Mouse (Mus musculus): ENCODE measurements at regions not wholly inside any gene's neighbourhood (a gene's known extent, or its start where the extent isn't known, plus 50 kb on each side); places are given as distances from the start of the nearest gene placed in this dataset.

DNA sequence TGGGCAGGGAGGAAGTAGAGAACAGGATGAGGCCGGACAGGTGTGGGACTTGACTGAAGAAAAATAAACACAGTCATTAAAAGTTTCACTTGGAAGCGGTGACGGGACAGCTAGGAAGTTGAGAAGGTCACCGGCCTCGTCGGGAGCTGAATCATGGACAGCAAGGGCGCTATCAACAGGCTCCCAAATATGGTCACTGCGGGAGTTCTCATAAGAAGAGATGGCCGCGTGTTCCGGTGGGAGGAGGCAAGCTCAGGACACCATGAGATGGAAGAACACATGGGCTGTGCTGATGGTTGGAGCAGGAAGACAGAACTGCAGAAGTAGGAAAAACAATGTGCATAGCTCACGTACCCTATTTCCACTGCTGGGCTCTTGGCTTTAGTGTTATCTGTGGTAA, 68.9 kb upstream of the Vldlr start:
- Histone ChIP-seq H3K36me3 (no peaks in the 10 kb centered on the region), H3K9me3 (no peaks in the 10 kb centered on the region), H3K27me3 (0 out of 2 replicates have a peak, but pooled peaks cover 7% of the 10 kb centered on the region), H3K4me3 (replicated peaks) (no peak overlapping the region), H3K9ac (replicated peaks) (no peak overlapping the region), H3K4me1 (replicated peaks) (peaks cover 18% of the 10 kb centered on the region), H3K4me2 (replicated peaks) (no peak overlapping the region), H3K27ac (no peak overlapping the region)
- no peak for ATAC-seq
- WGBS: 88% methylated on average over 12 of the region's 12 CpGs

DNA sequence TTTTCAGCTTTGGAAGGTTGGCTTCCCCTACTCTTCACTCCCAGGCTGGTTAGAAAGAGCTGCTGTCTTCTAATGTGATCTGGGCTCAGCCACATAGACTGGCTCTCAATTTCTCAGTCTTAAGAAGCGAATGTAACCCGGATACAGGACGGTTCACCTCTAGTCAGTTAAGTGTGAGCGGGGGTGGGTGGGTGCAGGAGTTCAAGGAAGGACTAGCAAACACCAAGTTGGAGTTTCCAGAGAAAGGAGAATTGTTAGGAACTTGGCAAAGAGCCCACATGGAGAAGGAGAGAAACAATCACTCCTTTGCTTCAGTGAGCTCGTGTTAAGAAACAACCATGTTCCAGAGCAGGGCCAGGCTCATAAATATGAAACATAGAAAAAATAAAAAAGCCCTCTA, 68.0 kb upstream of the Vldlr start:
- H3K4me2 ChIP-seq (replicated peaks): no peak overlapping the region
- ATAC-seq: no peak
- WGBS: 69% methylated on average over 5 of the region's 5 CpGs
- no peak overlapping the region for H3K27ac ChIP-seq
- H3K9me3 ChIP-seq: no peaks in the 10 kb centered on the region
- peaks cover 16% of the 10 kb centered on the region for H3K4me1 ChIP-seq (replicated peaks)
- H3K9ac ChIP-seq (replicated peaks): no peak overlapping the region
- no peaks in the 10 kb centered on the region for H3K27me3 ChIP-seq
- H3K36me3 ChIP-seq: no peaks in the 10 kb centered on the region
- H3K4me3 ChIP-seq (replicated peaks): no peak overlapping the region

DNA sequence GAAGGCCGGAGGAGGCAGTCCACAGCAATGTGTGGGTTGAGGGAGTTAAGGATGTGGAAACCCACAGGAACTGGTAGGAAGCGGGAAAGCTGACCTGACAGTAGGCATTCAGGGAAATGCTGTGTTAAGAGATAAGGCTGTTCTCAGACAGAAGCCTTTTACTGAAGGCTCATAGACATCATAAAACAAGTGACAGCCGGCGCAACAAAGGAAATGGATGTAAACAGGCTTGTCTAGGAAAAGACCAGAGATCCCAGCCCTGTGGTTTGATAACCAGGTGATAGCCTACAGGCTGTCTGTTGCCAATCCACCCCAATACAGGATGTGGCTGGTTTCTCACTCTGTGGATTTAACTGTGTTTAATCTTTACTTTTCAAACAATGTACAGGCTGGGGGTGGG, 66.7 kb upstream of the Vldlr start:
- Histone ChIP-seq H3K4me3 (replicated peaks) (no peak overlapping the region), H3K4me2 (replicated peaks) (no peak overlapping the region), H3K9ac (replicated peaks) (no peak overlapping the region), H3K4me1 (replicated peaks) (peaks cover 4% of the 10 kb centered on the region; the same call in 1 of the 2 replicates), H3K9me3 (no peaks in the 10 kb centered on the region), H3K27me3 (no peaks in the 10 kb centered on the region), H3K27ac (no peak overlapping the region), H3K36me3 (no peaks in the 10 kb centered on the region)
- 84% methylated on average over 4 of the region's 4 CpGs for WGBS
- ATAC-seq: no peak

DNA sequence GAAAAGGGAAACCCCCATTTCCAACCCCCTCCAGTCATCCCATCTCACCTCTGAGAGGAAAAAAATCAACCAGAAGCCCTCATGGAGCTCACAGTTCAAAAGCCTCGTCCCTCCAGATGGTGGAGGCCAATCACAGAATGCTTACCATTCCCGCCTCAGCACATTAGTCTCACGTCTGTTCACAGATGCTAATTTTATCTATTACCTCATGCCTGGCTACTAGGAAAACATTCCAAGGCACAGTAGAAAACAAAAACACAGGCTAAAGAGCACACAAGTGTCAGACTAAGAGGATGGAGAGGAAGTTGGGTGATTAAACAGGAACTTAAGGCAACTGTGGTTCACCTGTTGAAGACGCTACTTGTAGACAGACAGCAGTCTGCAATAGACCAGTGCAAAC, 54.4 kb upstream of the Vldlr start:
- H3K27me3 ChIP-seq: no peaks in the 10 kb centered on the region
- WGBS: 73% methylated on average over 4 of the region's 4 CpGs
- no peak overlapping the region for H3K9ac ChIP-seq (replicated peaks)
- no peak for ATAC-seq
- H3K4me1 ChIP-seq (replicated peaks): no peaks in the 10 kb centered on the region
- H3K27ac ChIP-seq: no peak overlapping the region
- H3K4me2 ChIP-seq (replicated peaks): no peak overlapping the region
- no peaks in the 10 kb centered on the region for H3K36me3 ChIP-seq
- no peaks in the 10 kb centered on the region for H3K9me3 ChIP-seq
- no peak overlapping the region for H3K4me3 ChIP-seq (replicated peaks)
